Mouse (Mus musculus): ENCODE measurements around the gene Cby3. TPM values are rescaled to one million over a fixed set of nuclear protein-coding genes. Genes with fewer than 3 reads are reported as not detected.
"Not testable (repeated sequence)": the region's sequence is repeated elsewhere in the genome, so short reads cannot be mapped to it uniquely, and the experiment has no call there.

Gene Cby3
- 0.15 and 0.28 TPM in 2 replicates for polyA plus RNA-seq (2015; fragmentation: Nextera tagmentation; extraction: Ambion mirVana)

DNA sequence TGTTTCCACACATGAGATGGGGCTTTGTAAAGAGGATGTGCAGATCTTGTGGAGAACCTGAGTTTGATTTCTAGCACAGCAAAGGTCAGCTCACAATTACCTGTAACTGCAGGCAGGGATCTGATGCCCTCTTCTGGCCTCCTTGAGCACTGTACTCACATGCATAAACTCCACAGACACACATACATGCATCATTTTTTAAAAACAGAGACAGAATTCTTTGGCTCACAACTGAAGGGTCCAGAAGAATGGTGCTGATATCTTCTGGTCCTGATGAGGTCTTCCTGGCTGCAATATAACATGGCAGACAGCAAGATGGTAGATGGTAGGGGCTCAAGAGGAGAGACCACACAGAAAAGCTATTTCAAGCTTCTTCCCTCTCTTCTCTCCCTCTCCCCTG lies at the start of gene Cby3:
Cby3 (plus strand) TSS at position 301 of the 400 bp plus-strand sequence.
- Histone ChIP-seq H3K9me3 (ENCODE audit: control insufficient read depth, low read length) (no peaks in the 10 kb centered on the region), H3K27ac (replicated peaks) (no peak within 1 kb of the TSS), H3K9ac (ENCODE audit: low read length) (no peak within 1 kb of the TSS), H3K4me2 (replicated peaks; ENCODE audit: low read depth) (no peak within 1 kb of the TSS), H3K36me3 (ENCODE audit: control insufficient read depth, insufficient read depth, low read length) (no peaks in the 10 kb centered on the region), H3K4me1 (replicated peaks; ENCODE audit: control insufficient read depth, insufficient read depth) (no peaks in the 10 kb centered on the region; the same call in 1 of the 2 replicates), H3K27me3 (ENCODE audit: control insufficient read depth, insufficient read depth, low read length) (no peaks in the 10 kb centered on the region), H3K4me3 (ENCODE audit: low read depth, low read length) (no peak within 1 kb of the TSS)
- TF ChIP-seq CTCF (IDR thresholded peaks at IDR 0.05; ENCODE audit: low read depth) (peak; percentile 17; the same call in 1 of the 2 replicates), EP300 (optimal IDR thresholded peaks at IDR 0.05) (no peak)
- DNase-seq (ENCODE audit: low spot score) (no peak), ATAC-seq (ENCODE audit: low FRiP score, low TSS enrichment) (no peak)

DNA sequence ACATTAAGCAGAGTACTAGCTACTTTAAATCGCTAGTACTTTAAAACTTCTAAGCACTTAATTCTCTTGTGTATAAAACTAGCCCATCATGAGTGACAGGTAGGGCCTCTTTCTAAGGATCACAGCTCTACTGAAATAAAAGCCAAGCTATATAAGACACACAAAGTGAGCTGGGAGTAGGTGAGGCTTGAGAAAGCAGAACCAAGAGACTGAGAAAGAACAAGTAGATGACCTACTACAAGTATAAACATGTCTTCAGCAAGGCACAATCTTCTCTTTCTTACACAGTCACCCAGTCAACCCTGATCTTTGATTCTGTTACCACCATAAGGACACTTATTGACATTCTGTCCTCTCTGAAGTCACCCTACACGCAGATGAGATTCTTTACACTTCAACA lies 41.5 kb upstream of the Cby3 start:
- ATAC-seq (ENCODE audit: low FRiP score, low TSS enrichment) (no peak), DNase-seq (ENCODE audit: low spot score) (no peak)
- H3K4me2 ChIP-seq (replicated peaks; ENCODE audit: low read depth) = no peak overlapping the region
- TF ChIP-seq EP300 (optimal IDR thresholded peaks at IDR 0.05) = no peak
- TF ChIP-seq CTCF (IDR thresholded peaks at IDR 0.05; ENCODE audit: low read depth) = no peak
- peaks cover 2% of the 10 kb centered on the region; the same call in 1 of the 2 replicates for H3K36me3 ChIP-seq (ENCODE audit: control insufficient read depth, insufficient read depth, low read length)
- H3K9ac ChIP-seq (ENCODE audit: low read length) = no peak overlapping the region
- no peak overlapping the region for H3K4me3 ChIP-seq (ENCODE audit: low read depth, low read length)
- no peaks in the 10 kb centered on the region for H3K9me3 ChIP-seq (ENCODE audit: control insufficient read depth, low read length)
- H3K27me3 ChIP-seq (ENCODE audit: control insufficient read depth, insufficient read depth, low read length) = no peaks in the 10 kb centered on the region
- 45% methylated on average over 2 of the region's 2 CpGs for WGBS
- H3K27ac ChIP-seq (replicated peaks) = 0 out of 2 replicates have a peak overlapping the region, but pooled peaks have one; percentile 45
- no peaks in the 10 kb centered on the region for H3K4me1 ChIP-seq (replicated peaks; ENCODE audit: control insufficient read depth, insufficient read depth)

DNA sequence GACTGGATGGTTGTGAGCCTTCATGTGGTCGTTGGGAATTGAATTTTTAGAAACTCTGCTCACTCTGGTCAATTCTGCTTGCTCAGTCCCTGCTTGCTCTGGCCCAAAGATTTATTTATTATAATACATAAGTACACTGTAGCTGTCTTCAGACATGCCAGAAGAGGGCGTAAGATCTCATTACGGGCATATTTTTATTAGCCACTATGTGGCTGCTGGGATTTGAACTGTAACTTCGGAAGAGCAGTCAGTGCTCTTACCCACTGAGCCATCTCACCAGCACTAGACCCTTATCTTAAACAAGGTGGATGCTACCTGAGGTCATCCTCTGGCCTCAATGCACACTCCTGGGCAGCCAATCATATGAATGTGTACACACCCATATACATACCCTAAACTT lies 34.9 kb upstream of the Cby3 start:
- H3K4me1 ChIP-seq (replicated peaks; ENCODE audit: control insufficient read depth, insufficient read depth); H3K27me3 ChIP-seq (ENCODE audit: control insufficient read depth, insufficient read depth, low read length); H3K27ac ChIP-seq (replicated peaks); H3K4me3 ChIP-seq (ENCODE audit: low read depth, low read length); DNase-seq (ENCODE audit: low spot score); H3K9ac ChIP-seq (ENCODE audit: low read length); H3K4me2 ChIP-seq (replicated peaks; ENCODE audit: low read depth); H3K9me3 ChIP-seq (ENCODE audit: control insufficient read depth, low read length); H3K36me3 ChIP-seq (ENCODE audit: control insufficient read depth, insufficient read depth, low read length): not testable (repeated sequence)
- TF ChIP-seq CTCF (IDR thresholded peaks at IDR 0.05; ENCODE audit: low read depth) = peak; percentile 46
- WGBS = 77% methylated on average over 4 of the region's 4 CpGs
- 0 out of 2 replicates have a peak, but pooled peaks have one; percentile 10 for ATAC-seq (ENCODE audit: low FRiP score, low TSS enrichment)

DNA sequence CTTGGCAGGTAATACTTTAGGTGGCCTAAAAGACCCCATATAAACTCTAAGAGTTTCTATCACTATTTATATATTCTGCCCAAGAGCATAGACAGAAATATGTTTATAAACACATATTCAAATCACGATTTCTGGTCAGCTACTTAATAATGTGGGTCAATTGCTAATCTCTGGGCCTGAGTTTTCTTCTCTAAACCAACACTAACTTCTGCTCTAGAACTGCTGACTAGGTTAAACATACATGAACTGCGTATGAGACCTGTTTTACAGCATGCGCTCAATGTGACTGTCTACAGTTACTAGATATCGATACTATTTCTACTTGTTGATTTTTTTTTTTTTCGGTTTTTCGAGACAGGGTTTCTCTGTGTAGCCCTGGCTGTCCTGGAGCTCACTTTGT lies 33.0 kb upstream of the Cby3 start:
- Histone ChIP-seq H3K27me3 (ENCODE audit: control insufficient read depth, insufficient read depth, low read length) (no peaks in the 10 kb centered on the region), H3K4me3 (ENCODE audit: low read depth, low read length) (no peak overlapping the region), H3K9ac (ENCODE audit: low read length) (no peak overlapping the region), H3K36me3 (ENCODE audit: control insufficient read depth, insufficient read depth, low read length) (no peaks in the 10 kb centered on the region), H3K4me2 (replicated peaks; ENCODE audit: low read depth) (no peak overlapping the region), H3K4me1 (replicated peaks; ENCODE audit: control insufficient read depth, insufficient read depth) (no peaks in the 10 kb centered on the region), H3K27ac (replicated peaks) (no peak overlapping the region), H3K9me3 (ENCODE audit: control insufficient read depth, low read length) (no peaks in the 10 kb centered on the region)
- TF ChIP-seq EP300 (optimal IDR thresholded peaks at IDR 0.05) (no peak), CTCF (IDR thresholded peaks at IDR 0.05; ENCODE audit: low read depth) (no peak)
- WGBS = 77% methylated on average over 6 of the region's 6 CpGs
- ATAC-seq (ENCODE audit: low FRiP score, low TSS enrichment) (no peak), DNase-seq (ENCODE audit: low spot score) (no peak)

DNA sequence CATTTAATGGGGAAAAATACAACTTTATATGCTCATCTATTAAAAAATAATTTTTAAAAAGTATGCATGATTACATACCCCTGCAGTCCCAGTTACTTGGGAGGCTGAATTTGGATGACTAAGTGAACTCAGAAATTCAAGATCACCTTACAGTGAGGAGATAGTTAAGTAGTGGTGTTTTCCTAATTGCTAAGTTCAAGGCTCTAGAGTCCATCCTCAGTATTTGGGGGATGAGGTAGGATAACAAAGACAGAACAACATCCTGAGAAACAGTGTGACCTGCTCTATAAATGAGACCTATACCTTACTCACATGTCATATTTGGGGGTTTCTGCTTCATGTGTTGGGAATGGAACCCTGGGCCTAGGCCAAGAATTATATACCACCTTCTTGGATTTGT lies 31.9 kb upstream of the Cby3 start:
- H3K4me1 ChIP-seq (replicated peaks; ENCODE audit: control insufficient read depth, insufficient read depth) = no peaks in the 10 kb centered on the region
- DNase-seq (ENCODE audit: low spot score) (no peak), ATAC-seq (ENCODE audit: low FRiP score, low TSS enrichment) (no peak)
- no peak overlapping the region for H3K4me2 ChIP-seq (replicated peaks; ENCODE audit: low read depth)
- no peaks in the 10 kb centered on the region for H3K9me3 ChIP-seq (ENCODE audit: control insufficient read depth, low read length)
- H3K4me3 ChIP-seq (ENCODE audit: low read depth, low read length) = no peak overlapping the region
- H3K36me3 ChIP-seq (ENCODE audit: control insufficient read depth, insufficient read depth, low read length) = no peaks in the 10 kb centered on the region
- no peak overlapping the region for H3K27ac ChIP-seq (replicated peaks)
- no peak overlapping the region for H3K9ac ChIP-seq (ENCODE audit: low read length)
- H3K27me3 ChIP-seq (ENCODE audit: control insufficient read depth, insufficient read depth, low read length) = no peaks in the 10 kb centered on the region
- no peak for TF ChIP-seq EP300 (optimal IDR thresholded peaks at IDR 0.05)
- no peak for TF ChIP-seq CTCF (IDR thresholded peaks at IDR 0.05; ENCODE audit: low read depth)

DNA sequence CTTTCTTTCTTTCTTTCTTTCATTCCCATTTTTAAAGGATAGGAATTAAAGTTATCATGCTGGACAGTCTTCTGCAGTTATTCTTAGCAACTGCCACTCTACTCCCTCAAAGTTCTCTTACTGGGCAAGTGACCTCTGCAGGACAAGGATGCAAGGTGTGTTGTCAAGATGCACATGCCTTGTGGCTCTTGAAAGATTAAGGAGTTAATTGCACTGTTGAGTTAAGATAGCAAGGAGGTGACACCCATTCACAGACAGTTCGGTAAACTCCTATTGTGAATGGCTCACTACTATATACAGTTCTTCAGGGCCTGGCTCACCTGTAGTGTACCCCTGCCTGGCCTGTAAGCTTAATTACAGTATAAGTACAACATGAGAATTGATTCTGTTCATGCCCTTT lies 30.4 kb upstream of the Cby3 start:
- no peaks in the 10 kb centered on the region for H3K4me1 ChIP-seq (replicated peaks; ENCODE audit: control insufficient read depth, insufficient read depth)
- H3K9ac ChIP-seq (ENCODE audit: low read length) = peak overlapping the region; percentile 51; the same call in 1 of the 2 replicates
- ATAC-seq (ENCODE audit: low FRiP score, low TSS enrichment) (no peak), DNase-seq (ENCODE audit: low spot score) (no peak)
- H3K4me2 ChIP-seq (replicated peaks; ENCODE audit: low read depth) = peak overlapping the region; percentile 86
- no peaks in the 10 kb centered on the region for H3K36me3 ChIP-seq (ENCODE audit: control insufficient read depth, insufficient read depth, low read length)
- no peaks in the 10 kb centered on the region for H3K9me3 ChIP-seq (ENCODE audit: control insufficient read depth, low read length)
- no peaks in the 10 kb centered on the region for H3K27me3 ChIP-seq (ENCODE audit: control insufficient read depth, insufficient read depth, low read length)
- WGBS = 17% methylated on average over 1 of the region's 1 CpGs
- no peak overlapping the region for H3K27ac ChIP-seq (replicated peaks)
- no peak for TF ChIP-seq CTCF (IDR thresholded peaks at IDR 0.05; ENCODE audit: low read depth)
- TF ChIP-seq EP300 (optimal IDR thresholded peaks at IDR 0.05) = no peak
- peak overlapping the region; percentile 85; the same call in 1 of the 2 replicates for H3K4me3 ChIP-seq (ENCODE audit: low read depth, low read length)

Data from stomach, postnatal 0 days (tissue).